In the genomic region with DNA sequence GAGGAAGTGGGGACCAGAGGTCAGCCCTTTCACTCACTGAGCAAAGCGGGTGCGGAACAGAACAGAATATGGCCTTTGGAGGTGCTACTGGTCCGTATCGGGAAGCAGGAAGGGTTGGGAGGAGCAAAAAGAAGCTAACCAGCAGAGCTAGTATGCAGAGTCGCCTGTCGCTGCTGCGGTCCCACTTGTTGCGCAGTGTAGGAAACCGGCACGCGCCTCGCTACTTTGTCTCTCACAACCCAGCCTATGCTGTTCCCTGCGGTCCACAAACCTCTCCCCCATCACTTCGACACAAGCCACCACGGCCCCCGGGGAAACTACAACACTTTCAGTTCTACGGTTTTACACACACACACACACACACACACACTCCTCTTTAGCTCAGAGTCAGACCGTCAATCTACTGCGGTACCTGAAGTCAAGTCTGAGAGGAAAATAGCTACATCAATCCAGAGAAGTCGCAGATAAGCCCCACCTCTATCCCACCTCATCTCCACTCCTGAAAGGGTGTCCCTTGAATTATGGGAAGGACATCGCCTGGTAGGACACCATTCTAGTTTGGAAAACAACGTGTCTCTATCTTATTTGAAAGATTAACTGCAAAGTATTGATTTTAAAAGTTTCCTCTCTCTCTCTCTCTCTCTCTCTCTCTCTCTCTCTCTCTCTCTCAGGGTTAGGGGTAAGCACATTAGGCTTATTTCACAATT, we compare ENCODE assay signal across 8 mouse cellular contexts. TPM values are rescaled to one million over a fixed set of nuclear protein-coding genes. Genes with fewer than 3 reads are reported as not detected.
DNase-seq lines count a peak whose midpoint lies in the region; ATAC-seq and TF ChIP-seq lines count a peak whose summit lies in the region.

No protein-coding gene starts in this region.

- no peak for TF ChIP-seq POLR2A in bone marrow macrophage, adult 2 months (IDR thresholded peaks at IDR 0.05; ENCODE audit: borderline replicate concordance, low read depth, low read length)

- intact Hi-C loops in gastrocnemius, adult 2 months (cut with DNase I) = loop anchor here (1.0 to 5.0 kb wide), 7 partner anchors 297 to 1362 kb away; no protein-coding TSS in a partner anchor

- TF ChIP-seq CTCF in gastrocnemius, adult 2 months (IDR thresholded peaks at IDR 0.05) = no peak
- TF ChIP-seq CTCF in bone marrow macrophage, adult 2 months (IDR thresholded peaks at IDR 0.05; ENCODE audit: low read depth, low read length) = no peak

- under 1% methylated on average over 22 of the region's 22 CpGs for WGBS in forebrain, embryonic 12.5 days
- 1% methylated on average over 22 of the region's 22 CpGs for WGBS in hindbrain, embryonic 13.5 days
- WGBS in limb, embryonic 15.5 days = under 1% methylated on average over 22 of the region's 22 CpGs
- under 1% methylated on average over 22 of the region's 22 CpGs for WGBS in midbrain, embryonic 15.5 days

- H3K9me3 ChIP-seq in forebrain, embryonic 12.5 days = no peaks in the 10 kb centered on the region
- no peaks in the 10 kb centered on the region for H3K9me3 ChIP-seq in hindbrain, embryonic 13.5 days
- no peaks in the 10 kb centered on the region for H3K9me3 ChIP-seq in limb, embryonic 15.5 days
- H3K9me3 ChIP-seq in midbrain, embryonic 15.5 days = no peaks in the 10 kb centered on the region

- peak overlapping the region; percentile 39; the same call in 1 of the 2 replicates for H3K9ac ChIP-seq in forebrain, embryonic 12.5 days
- H3K9ac ChIP-seq in hindbrain, embryonic 13.5 days = peak overlapping the region; percentile 46; the same call in 1 of the 2 replicates
- H3K9ac ChIP-seq in limb, embryonic 15.5 days = peak overlapping the region; percentile 40
- H3K9ac ChIP-seq in midbrain, embryonic 15.5 days = peak overlapping the region; percentile 19

- no peak for ATAC-seq in forebrain, embryonic 12.5 days (ENCODE audit: low FRiP score)
- no peak for ATAC-seq in hindbrain, embryonic 13.5 days (ENCODE audit: low FRiP score)
- no peak for ATAC-seq in limb, embryonic 15.5 days (ENCODE audit: insufficient number of reproducible peaks, low FRiP score, low TSS enrichment, low read depth)
- no peak for ATAC-seq in midbrain, embryonic 15.5 days (replicated peaks)

- H3K27ac ChIP-seq in gastrocnemius, adult 2 months = peak overlapping the region; percentile 99
- H3K27ac ChIP-seq in bone marrow macrophage, adult 2 months (ENCODE audit: insufficient read depth, low read depth, low read length) = peak overlapping the region; percentile 57
- no peak overlapping the region for H3K27ac ChIP-seq in forebrain, embryonic 12.5 days
- no peak overlapping the region for H3K27ac ChIP-seq in hindbrain, embryonic 13.5 days
- H3K27ac ChIP-seq in limb, embryonic 15.5 days = peak overlapping the region; percentile 48; the same call in 1 of the 2 replicates
- no peak overlapping the region for H3K27ac ChIP-seq in midbrain, embryonic 15.5 days

- peaks cover 20% of the 10 kb centered on the region for H3K4me1 ChIP-seq in bone marrow macrophage, adult 2 months (ENCODE audit: control insufficient read depth, insufficient read depth, low read length)
- peaks cover 56% of the 10 kb centered on the region for H3K4me1 ChIP-seq in forebrain, embryonic 12.5 days
- H3K4me1 ChIP-seq in hindbrain, embryonic 13.5 days (replicated peaks) = peaks cover 61% of the 10 kb centered on the region
- H3K4me1 ChIP-seq in limb, embryonic 15.5 days = peaks cover 55% of the 10 kb centered on the region
- H3K4me1 ChIP-seq in midbrain, embryonic 15.5 days = peaks cover 60% of the 10 kb centered on the region

- no peaks in the 10 kb centered on the region for H3K36me3 ChIP-seq in forebrain, embryonic 12.5 days (replicated peaks)
- H3K36me3 ChIP-seq in hindbrain, embryonic 13.5 days = no peaks in the 10 kb centered on the region
- H3K36me3 ChIP-seq in limb, embryonic 15.5 days = no peaks in the 10 kb centered on the region
- no peaks in the 10 kb centered on the region for H3K36me3 ChIP-seq in midbrain, embryonic 15.5 days (replicated peaks)

- peak; percentile 70 for DNase-seq in gastrocnemius, adult 2 months
- no peak for DNase-seq in gastrocnemius, postnatal 10 days
- peak; percentile 59 for DNase-seq in testis, postnatal 10 days (ENCODE audit: low spot score)

- H3K27me3 ChIP-seq in forebrain, embryonic 12.5 days = peaks cover 59% of the 10 kb centered on the region
- H3K27me3 ChIP-seq in hindbrain, embryonic 13.5 days = peaks cover 54% of the 10 kb centered on the region
- H3K27me3 ChIP-seq in limb, embryonic 15.5 days = peaks cover 9% of the 10 kb centered on the region
- H3K27me3 ChIP-seq in midbrain, embryonic 15.5 days (replicated peaks) = peaks cover 51% of the 10 kb centered on the region

- H3K4me2 ChIP-seq in forebrain, embryonic 12.5 days = peak overlapping the region; percentile 72
- peak overlapping the region; percentile 67 for H3K4me2 ChIP-seq in hindbrain, embryonic 13.5 days
- peak overlapping the region; percentile 77 for H3K4me2 ChIP-seq in limb, embryonic 15.5 days
- peak overlapping the region; percentile 82 for H3K4me2 ChIP-seq in midbrain, embryonic 15.5 days

- peak overlapping the region; percentile 94 for H3K4me3 ChIP-seq in gastrocnemius, adult 2 months
- H3K4me3 ChIP-seq in bone marrow macrophage, adult 2 months (ENCODE audit: insufficient read depth, low read length) = peak overlapping the region; percentile 60
- peak overlapping the region; percentile 36 for H3K4me3 ChIP-seq in forebrain, embryonic 12.5 days (replicated peaks)
- H3K4me3 ChIP-seq in hindbrain, embryonic 13.5 days = peak overlapping the region; percentile 33
- H3K4me3 ChIP-seq in limb, embryonic 15.5 days = peak overlapping the region; percentile 78
- H3K4me3 ChIP-seq in midbrain, embryonic 15.5 days = peak overlapping the region; percentile 32

RNA-seq across cellular contexts. Expression of a gene that starts 3.4 kb away (rescaled TPM):
- total RNA-seq in gastrocnemius, adult 2 months (2021) = not detected
- not detected for total RNA-seq in gastrocnemius, postnatal 10 days (2021)
- polyA plus RNA-seq in bone marrow macrophage, adult 2 months (2012; ENCODE audit: insufficient read depth, insufficient read length, missing spikeins) = not detected in 2 replicates
- polyA plus RNA-seq in forebrain, embryonic 12.5 days (2016; fragmentation: Nextera tagmentation; extraction: Ambion mirVana) = not detected in 2 replicates
- not detected in 2 replicates for polyA plus RNA-seq in hindbrain, embryonic 13.5 days (2015; fragmentation: Nextera tagmentation; extraction: Ambion mirVana)
- polyA plus RNA-seq in limb, embryonic 15.5 days (2015; fragmentation: Nextera tagmentation; extraction: Ambion mirVana) = not detected in 2 replicates
- polyA plus RNA-seq in midbrain, embryonic 15.5 days (2015; fragmentation: Nextera tagmentation; extraction: Ambion mirVana) = not detected in 2 replicates

RNA-seq across cellular contexts. Expression of a gene that starts 3.7 kb away (rescaled TPM):
- 10 to 100 TPM; 62.7 to 71.2 TPM for total RNA-seq in gastrocnemius, adult 2 months (2021)
- total RNA-seq in gastrocnemius, postnatal 10 days (2021) = 10 to 100 TPM; 24.1 to 31.2 TPM
- polyA plus RNA-seq in bone marrow macrophage, adult 2 months (2012; ENCODE audit: insufficient read depth, insufficient read length, missing spikeins) = 41.0 and 47.5 TPM in 2 replicates
- polyA plus RNA-seq in forebrain, embryonic 12.5 days (2016; fragmentation: Nextera tagmentation; extraction: Ambion mirVana) = 0.40 and 0.42 TPM in 2 replicates
- polyA plus RNA-seq in hindbrain, embryonic 13.5 days (2015; fragmentation: Nextera tagmentation; extraction: Ambion mirVana) = 0.22 and 0.32 TPM in 2 replicates
- polyA plus RNA-seq in limb, embryonic 15.5 days (2015; fragmentation: Nextera tagmentation; extraction: Ambion mirVana) = 3.6 and 4.2 TPM in 2 replicates
- polyA plus RNA-seq in midbrain, embryonic 15.5 days (2015; fragmentation: Nextera tagmentation; extraction: Ambion mirVana) = 0.47 and 0.57 TPM in 2 replicates

RNA-seq across cellular contexts. Expression of a gene that starts 52.7 kb away (rescaled TPM):
- not detected for total RNA-seq in gastrocnemius, adult 2 months (2021)
- not detected for total RNA-seq in gastrocnemius, postnatal 10 days (2021)
- not detected in 2 replicates for polyA plus RNA-seq in bone marrow macrophage, adult 2 months (2012; ENCODE audit: insufficient read depth, insufficient read length, missing spikeins)
- polyA plus RNA-seq in forebrain, embryonic 12.5 days (2016; fragmentation: Nextera tagmentation; extraction: Ambion mirVana) = 0.29 and 0.83 TPM in 2 replicates
- polyA plus RNA-seq in hindbrain, embryonic 13.5 days (2015; fragmentation: Nextera tagmentation; extraction: Ambion mirVana) = not detected in 2 replicates
- not detected in 2 replicates for polyA plus RNA-seq in limb, embryonic 15.5 days (2015; fragmentation: Nextera tagmentation; extraction: Ambion mirVana)
- polyA plus RNA-seq in midbrain, embryonic 15.5 days (2015; fragmentation: Nextera tagmentation; extraction: Ambion mirVana) = 0.11 and 0.22 TPM in 2 replicates

Comparison
In these comparisons a context has a peak if more than half of its experiments do, and no peak if none do; other contexts are left out.
1. H3K27ac ChIP-seq: peak in gastrocnemius, adult 2 months (single experiment), bone marrow macrophage, adult 2 months (single experiment) and limb, embryonic 15.5 days (single experiment); none in forebrain, embryonic 12.5 days (single experiment), hindbrain, embryonic 13.5 days (single experiment) and midbrain, embryonic 15.5 days (single experiment).
2. H3K4me3 ChIP-seq: peak in every context shown above with its lines; median percentile 94 in gastrocnemius, adult 2 months; 78 in limb, embryonic 15.5 days; 60 in bone marrow macrophage, adult 2 months; 36 in forebrain, embryonic 12.5 days; 33 in hindbrain, embryonic 13.5 days; 32 in midbrain, embryonic 15.5 days.
3. Peak in every context shown above with its lines, with median percentiles within 50 percentile points of each other: H3K4me2 ChIP-seq and H3K9ac ChIP-seq.